Mouse (Mus musculus) MN1 (cell line): ENCODE measurements around the gene Cpm.
"Not testable (repeated sequence)": the region's sequence is repeated elsewhere in the genome, so short reads cannot be mapped to it uniquely, and the experiment has no call there.

Source experiments
- DNase-seq: peaks from one replicate; pipeline ENCODE4 v3.0.0-alpha.2; 2016; ENCODE audit warnings: low spot score

The Cpm gene

DNA sequence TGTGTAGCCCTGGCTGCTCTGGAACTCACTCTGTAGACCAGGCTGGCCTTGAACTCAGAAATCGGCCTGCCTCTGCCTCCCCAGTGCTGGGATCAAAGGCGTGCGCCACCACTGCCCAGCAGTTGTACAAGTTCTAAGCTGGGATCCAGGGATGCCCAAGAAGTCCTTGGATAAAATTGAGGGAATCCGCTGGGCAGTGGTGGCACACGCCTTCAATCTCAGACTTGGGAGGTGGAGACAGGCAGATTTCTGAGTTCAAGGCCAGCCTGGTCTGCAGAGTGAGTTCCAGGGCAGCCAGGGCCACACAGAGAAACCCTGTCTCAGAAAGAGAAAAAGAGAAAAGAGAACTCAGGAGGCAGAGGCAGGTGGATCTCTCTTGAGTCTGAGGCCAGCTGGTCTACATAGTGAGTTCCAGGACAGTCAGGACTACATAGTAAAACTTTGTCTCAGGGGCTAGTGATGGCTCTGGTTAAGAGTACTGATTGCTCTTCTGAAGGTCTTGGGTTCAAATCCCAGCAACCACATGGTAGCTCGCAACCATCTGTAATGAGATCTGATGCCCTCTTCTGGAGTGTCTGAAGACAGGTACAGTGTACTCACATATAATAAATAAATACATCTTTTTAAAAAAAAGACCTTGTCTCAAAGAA, 75.1 kb downstream of the Cpm start:
- DNase-seq: not testable (repeated sequence)

DNA sequence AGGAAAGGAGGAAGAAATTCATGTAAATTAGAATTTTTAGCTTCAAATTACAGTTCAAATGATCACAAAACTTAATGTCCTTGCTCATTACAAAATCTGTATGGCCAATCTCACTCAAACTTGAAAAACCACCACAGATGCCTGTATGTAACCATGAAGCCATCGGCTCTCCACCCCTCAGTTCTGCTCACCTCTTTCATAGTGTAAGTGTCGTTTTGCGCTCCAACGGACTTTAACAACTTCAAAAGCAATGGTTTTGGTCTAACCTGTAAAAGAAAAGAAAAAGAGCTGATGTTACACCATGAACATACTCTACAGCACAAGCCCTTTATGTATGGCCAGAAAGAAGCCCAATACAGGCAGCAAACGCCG, 75.7 kb downstream of the Cpm start:
- no peak for DNase-seq

DNA sequence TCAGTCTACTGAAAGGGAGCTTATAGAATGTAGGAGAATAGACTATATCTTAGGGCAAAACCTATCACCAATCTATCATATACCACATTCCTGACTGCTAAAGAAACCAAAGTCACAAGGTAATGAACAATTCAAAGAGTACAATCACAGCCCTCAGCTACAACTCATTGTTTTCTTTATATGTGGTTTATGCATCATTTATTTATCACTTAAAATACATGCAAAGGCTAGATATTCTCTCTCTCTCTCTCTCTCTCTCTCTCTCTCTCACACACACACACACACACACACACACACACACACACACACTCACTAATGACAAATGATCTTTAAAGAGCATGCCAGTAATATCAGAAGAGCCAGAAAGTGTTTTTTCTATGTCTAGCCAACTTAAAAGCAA, 76.5 kb downstream of the Cpm start:
- DNase-seq: no peak

DNA sequence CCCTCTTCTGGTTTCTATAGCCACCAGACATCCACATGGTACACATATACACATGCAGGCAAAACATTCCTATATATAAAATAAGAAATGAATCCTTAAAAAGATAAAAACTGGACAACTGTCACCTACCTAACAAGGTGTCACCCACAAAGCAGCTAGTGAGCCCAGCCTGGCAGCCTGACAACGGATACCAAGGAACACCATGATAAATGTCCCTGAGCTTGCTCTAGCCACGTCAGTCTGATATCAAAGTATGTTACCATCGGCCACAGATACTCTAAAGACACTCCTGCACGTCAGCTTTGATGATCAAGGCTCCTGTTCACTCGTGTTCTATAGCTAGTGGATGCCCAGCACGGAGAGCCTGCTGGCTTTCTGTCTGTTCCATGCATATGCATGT, 77.1 kb downstream of the Cpm start:
- DNase-seq: no peak

DNA sequence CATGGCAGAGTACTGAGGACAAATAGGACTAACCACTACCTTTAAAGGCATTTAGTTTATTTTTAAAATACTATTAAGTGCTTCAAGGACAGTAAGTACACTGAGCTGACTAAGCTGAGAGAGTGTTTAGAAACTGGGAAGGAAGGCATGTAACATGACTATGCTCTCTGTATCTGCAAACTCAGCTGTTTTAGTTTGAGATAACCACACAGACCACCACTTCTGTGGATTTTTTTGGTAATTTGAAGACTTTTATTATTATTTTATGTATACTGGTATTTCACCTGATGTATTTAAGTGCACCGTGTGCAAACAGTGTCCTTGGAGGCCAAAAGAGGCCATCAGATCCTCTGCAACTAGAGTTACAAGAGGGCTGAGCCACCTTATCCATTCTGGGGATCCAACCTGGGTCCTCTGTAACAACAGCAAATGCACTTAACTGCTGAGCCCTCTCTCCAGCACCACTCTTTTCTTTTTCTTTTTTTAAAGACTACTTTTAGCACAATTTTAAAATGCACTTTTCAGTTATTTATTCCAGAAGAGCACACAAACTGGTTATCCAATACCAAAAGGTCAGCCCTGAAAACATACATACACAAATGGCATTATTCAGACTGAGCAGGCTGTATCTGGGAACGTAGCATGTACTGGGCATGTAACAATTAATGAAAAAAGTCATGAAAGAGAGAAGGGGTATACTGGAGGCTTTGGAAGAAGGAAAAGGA, 78.0 kb downstream of the Cpm start:
- DNase-seq: no peak

DNA sequence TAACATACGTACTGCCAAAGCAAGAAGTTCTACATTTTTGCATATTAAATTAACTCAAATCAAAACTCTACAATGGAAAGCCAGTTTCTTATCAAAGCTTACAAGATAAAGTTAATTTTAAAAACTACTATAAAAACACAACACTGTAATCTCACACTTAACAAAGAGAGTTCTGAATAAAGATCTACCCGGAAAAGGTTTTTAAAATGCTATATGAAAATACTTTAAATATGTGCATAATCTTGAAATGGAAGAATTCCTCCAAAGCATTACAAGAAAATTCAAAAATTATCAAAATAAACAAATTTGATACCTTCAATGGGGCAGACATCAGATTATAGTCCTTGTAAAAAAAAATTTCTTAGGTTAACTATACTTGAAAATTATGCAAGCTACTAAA, 79.1 kb downstream of the Cpm start:
- no peak for DNase-seq

DNA sequence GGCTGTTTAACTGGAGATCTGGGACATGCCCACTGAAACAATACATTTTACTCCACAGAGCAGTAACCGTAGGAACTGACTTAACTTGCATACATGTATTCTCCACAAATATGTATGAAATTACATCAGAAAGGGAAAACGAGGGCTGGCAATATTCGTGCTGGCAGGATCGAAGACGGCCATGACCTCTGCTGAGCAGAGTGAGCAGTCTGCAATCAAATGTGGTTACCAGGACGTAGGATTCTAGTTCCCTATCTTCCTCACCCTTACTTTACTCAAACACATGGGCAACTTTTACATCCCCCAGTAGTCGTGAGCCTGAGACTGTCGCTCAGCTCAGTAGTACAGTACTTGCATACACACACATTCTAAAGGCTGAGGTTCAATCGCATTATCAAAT, 79.6 kb downstream of the Cpm start:
- DNase-seq: no peak

DNA sequence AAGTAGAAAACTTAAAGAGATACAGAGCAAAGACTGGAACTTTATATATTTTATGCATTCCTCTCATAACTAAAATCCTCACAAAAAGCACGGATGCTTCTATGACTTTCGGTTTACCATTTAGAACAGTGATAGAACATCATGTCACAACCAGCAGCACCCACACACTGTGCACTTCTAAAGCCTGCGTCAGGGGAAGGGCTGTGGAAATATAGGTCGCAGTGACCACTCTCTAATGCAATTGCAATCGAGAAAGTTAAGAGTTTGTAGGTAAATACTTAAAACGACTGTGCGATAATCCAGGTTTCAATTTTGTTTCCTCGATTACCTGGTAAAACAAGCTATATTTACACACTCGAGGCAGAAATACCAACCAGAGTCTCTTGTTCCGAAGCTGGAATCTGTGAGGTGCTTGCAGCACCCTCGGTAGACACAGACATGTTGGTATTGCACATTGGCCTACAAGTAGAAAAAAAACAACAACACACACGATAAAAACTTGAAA, 80.1 kb downstream of the Cpm start:
- peak; percentile 51 for DNase-seq

DNA sequence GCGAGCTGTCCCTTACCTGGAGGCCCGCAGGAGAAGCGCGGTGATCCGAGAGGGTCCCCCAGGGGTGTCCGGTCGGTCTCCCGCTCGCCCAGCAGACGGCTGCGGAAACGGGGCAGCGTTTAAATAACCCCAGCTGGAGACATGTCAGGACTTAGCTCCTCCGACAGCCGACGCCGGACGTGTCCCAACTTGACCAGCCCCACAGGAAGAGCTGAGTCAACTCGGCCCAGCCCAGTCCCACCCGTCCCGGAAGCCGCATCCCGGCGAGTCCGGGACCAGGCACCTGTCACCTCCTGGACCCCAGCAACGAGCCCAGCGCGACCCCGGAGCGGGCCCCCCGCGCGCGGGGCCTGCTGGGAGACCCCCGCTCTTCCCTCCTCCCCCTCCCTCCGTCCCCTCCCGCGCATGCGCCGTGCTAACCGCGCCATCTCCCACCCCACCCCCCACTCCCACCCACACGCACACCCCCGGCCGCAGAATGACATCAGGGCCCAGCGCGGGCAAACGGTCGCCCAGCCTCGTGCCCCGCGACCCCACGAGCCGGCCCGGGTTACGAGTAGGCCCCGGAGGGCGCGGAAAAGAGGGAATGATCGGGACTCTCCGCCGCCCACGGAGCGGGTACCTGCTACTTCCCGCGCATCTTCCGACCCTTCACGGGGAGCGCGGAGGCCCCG, 80.8 kb downstream of the Cpm start:
- DNase-seq: peak; percentile 89

DNA sequence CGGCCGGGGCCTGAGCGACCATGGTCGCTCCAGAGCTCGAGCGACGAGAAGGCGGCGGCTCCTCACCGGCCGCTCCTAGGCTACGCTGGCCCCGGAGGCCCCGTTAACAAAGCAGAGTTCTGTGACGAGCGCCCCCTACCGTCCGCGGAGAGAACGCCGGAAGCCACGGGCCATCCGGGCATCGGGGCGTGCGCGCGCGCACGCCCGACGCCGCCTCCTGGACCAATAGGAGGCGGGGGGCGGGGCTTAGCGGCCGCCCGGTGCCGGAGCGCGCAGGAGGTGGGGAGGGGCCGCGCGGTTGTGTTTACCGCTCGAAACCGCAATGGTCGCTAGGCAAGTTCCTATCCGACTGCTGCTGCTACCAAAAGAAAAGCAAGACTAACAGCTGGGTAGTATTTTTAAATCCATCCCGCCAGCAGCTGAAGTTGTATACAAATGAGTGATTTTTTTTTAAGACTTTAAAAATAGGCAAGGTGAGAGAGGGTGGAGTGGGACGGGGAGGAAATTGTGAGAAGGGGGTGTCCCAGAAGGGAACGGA, 81.4 kb downstream of the Cpm start, which contains the start of gene Mdm2:
Mdm2 (minus strand) TSS at position 155 of the 538 bp plus-strand sequence.
- peak; percentile 99 for DNase-seq

DNA sequence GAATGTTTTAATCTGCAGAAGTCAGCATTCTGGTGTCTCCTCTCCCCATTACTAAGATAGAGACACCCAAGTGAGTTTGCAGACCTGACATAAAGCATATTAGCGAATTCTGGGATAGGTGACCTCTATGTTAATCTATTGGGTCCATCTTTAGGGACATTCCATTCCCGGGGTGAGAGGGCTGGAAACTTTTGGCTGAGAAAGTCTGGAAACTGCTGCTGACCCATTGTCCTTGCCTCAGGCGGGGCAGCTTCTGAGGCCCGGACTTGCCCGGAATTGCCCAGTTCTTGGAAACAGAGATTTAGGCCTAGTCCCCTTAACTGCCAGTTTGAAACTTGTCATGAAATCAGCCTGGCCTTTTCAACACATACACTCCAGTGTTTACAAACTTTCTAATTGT, 82.1 kb downstream of the Cpm start:
- no peak for DNase-seq

DNA sequence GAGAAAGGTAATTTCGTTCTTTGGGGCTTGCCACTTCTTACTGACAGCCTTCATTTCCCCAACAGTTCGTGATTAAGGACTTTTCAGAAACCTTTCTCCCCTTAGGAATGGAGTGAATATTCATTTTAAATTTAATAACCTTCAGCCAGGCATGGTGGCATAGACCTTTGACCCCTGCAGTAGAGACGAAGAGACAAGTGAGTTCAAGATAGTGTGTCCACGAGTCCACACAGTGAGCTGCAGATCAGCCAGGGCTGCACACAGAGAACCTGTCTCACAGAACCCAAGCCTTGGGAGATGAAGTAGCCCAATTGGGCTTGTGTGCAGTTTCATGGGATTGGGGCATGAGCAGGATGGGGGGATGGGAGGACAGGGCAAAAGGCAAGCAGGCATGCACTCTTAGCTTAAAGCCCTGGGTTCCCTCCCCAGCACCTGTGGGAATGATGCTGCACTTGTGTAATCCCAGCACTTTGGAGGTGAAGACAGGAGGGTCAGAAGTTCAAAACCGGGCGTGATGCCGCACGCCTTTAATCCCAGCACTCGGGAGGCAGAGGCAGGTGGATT, 83.0 kb downstream of the Cpm start:
- DNase-seq: no peak

DNA sequence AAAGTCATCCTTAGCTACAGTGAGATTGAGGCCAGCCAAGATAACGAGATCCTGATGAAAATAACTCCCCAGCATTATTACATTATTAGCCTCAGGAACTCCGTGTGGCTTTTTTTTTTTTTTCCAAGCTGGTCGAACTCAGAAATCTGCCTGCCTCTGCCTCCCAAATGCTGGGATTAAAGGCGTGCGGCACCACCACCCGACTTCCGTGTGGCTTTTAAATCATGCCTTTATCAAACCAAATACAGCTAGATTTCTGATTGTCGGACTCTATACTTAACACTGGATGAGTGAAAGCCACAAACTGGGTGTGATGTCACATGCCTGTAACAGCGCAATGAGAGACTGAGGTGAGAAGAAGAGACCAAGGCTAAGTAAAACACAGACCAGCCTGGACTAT, 83.6 kb downstream of the Cpm start:
- no peak for DNase-seq

DNA sequence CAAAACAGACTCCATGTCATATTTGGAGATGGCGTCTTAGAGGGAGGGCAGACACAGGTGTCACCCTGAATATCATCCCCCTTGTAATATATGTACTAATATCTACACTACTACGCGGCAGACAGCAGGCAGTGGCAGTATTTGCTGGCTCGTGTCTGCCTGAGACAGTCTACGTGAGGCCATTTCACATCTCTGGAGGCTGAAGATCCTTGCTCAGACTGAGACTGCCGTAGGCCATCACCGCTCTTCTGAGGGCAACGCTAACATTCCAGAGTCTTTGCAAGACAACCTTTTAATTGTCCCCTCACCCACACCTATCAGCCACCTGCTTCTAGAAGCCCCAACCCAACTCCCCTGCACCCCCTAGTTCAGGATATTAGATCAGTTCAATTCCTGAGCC, 84.2 kb downstream of the Cpm start:
- DNase-seq: no peak

DNA sequence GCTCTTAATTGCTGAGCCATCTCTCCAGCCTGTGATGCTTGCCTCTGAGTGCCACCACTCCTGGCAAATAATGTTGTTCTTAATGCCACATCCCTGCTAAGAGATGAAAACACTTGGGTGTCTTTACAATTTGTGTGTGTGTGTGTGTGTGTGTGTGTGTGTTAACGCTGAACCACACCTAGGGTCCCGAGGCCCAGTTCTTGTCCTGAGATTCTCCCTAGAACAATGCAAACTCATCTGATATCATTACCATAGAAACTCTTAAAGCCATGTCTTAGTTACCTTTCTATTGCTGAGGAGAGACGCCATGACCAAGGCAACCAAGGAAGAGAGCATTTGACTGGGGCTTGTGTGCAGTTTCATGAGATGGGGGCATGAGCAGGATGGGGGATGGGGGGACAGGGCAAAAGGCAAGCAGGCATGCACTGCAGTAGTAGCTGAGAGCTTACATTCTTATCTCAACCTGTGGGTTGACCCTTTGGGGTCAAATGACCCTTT, 84.8 kb downstream of the Cpm start:
- DNase-seq: no peak

DNA sequence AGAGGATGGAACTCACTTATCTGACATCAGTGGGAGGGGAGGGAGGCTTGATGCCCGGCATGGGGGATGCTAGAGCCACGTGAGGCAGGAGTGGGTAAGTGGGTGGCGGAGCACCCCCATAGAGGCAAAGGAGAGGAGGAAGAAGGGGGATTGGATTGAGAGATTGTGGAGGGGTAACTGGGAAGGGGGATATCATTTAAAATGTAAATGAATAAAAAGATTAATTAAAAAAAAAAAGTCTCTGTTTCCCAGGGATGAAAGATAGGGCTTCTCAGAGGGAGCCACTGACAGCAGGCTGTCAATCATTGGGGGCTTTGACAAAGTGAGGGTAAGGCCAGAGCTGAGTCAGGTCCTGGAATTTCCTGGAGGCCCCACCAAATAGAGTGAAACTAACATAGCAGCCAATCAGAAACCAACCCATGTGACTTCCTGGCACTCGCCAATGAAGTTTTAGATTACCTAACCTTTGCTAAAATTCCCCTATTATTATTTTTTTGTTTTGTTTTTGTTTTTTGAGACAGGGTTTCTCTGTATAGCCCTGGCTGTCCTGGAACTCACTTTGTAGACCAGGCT, 85.7 kb downstream of the Cpm start:
- no peak for DNase-seq

DNA sequence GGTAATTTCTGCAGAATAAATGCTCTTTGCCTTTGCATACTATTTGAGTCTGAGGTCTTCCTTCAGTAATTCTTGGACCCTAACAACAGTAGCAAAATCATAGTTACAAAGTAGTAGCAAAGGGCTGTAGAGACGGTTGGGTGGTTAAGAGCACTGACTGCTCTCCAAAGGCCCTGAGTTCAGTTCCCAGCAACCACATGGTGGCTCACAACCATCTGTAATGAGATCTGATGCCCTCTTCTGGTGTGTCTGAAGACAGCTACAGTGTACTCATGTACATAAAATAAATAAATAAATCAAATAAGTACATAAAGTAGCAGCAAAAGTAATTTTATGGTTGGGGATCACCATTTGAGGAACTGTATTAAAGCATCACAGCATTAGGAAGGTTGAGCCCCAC, 86.4 kb downstream of the Cpm start:
- DNase-seq: not testable (repeated sequence)

DNA sequence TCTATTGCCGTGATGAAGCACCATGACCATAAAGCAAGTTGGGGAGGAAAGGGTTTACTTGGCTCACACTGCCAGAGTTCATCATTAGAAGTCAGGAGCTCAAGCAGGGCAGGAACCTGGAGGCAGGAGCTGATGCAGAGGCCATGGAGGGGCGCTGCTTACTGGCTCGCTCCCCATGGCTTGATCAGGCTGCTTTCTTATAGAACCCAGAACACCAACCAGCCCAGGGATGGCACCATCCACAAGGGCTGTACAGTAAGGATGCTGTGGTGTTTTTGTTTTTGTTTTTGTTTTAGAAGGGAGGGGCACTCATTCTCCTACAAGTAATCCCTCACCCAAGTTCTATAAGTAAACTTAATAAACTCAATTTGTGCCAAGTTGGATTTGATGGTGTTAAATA, 87.4 kb downstream of the Cpm start:
- no peak for DNase-seq

DNA sequence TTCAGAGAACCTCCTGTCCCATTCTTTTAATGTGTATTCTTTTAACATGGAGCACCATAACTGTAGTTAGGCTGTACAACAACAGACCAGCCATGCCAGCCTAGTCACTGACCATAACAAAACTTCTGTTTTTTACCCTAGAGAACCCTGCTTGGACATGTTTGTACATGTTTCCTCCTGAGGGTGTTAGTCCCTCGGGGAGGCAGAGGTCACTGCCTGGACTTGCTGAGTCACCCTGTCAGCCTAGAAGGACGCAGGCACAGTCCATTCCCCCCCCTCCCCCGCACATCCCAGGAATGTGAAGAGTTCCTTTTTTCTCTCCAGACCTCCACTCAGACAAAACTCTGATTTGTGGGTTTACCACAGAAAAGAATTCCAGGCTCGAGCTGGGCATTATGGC, 88.3 kb downstream of the Cpm start:
- DNase-seq: peak; percentile 89

DNA sequence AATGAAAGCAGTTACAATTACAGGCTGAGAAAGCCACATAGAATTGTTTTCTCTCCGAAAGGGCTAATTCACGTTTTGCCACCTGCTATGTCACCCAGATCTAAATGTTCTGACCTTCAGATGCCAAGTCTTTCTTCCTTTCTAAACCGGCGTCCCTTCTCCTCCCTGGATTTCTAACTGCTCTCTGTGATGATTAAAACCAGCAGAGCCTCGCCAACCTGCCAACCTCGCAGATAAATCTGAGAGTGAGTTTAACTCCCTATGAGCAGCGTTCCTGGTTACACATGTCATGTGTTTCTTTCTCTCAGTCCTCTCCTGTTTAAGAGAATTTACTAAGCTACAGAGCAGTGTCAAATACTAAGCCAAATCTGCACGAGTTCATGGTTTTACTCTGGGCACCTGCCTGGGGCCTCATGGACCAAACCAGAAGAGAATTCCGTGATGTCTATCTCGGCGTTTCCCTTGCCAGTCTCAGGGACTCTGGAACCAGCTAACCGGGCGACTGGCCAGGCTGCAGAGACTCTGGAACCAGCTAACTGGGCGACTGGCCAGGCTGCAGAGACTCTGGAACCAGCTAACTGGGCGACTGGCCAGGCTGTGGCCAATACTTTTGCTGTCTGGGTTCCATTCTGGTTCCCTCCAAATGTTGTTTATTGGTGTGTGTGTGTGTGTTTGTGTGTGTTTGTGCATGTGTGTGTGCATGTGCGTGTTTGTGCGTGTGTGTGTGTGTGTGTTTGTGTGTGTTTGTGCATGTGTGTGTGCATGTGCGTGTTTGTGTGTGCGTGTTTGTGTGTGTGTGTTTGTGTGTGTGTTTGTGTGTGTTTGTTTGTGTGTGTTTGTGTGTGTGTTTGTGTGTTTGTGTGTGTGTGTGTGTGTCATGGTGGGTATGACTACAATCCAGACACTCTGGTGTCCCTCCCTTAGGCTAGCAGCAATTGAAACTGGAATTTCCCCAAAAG, 89.1 kb downstream of the Cpm start:
- DNase-seq: peak; percentile 93
